Mouse (Mus musculus): ENCODE data around the gene Ubtd1. TPM values are rescaled to one million over a fixed set of nuclear protein-coding genes. Genes with fewer than 3 reads are reported as not detected.

Ubtd1 gene
- polyA plus RNA-seq, 1 experiment from 2014 or later: 35.9 TPM

DNA sequence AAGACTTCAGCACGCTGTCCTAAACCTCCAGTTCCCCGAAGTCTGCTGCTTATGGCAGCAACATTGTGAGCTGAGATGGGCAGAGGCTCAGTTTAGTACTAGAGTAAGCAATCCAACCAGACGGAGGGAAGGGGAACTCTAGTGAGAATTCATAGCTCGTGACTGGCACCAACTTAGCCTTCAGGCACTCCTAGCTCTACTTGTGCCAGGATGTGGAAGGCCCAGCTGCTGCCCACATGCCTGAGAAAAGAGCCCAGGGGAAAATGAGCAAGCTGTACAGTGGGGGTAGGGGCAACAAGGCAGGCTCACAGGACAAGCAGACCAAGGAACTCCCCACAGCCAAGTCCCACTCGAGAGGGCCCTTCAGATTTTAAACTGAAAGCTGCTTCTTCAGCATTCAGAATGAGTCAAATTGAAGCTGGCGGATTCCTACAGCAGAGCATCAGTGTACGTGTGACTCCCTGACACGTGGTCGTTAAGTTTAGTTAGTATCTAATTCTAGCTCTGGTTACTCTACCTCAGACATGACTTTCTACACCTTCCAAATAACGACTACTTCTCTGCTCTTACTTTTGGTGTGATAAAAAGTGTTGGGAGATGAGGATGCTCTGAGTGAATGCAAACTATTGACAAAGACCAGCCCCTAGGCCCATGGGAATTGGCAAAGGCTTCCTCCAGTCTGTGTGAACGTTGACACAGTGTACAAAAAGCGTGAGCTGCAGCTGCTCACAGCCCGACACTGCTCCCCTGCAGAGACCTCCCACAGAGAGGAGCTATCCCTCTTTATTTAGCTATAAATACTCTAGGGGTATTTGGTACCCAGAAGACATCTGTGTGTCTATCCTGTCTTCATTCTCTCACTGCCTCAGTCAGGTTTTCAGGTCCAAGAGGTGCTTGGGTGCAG lies 7.4 kb upstream of the Ubtd1 start:
- Histone ChIP-seq H3K27me3 (ENCODE audit: insufficient read depth, low read length) (no peaks in the 10 kb centered on the region), H3K4me2 (replicated peaks; ENCODE audit: low read depth, low read length) (no peak overlapping the region), H3K4me1 (ENCODE audit: insufficient read depth, low read length) (no peaks in the 10 kb centered on the region), H3K27ac (ENCODE audit: low read length) (no peak overlapping the region), H3K9me3 (ENCODE audit: low read length) (no peaks in the 10 kb centered on the region), H3K36me3 (ENCODE audit: insufficient read depth, low read length) (peaks cover 5% of the 10 kb centered on the region; the same call in 1 of the 2 replicates), H3K9ac (replicated peaks; ENCODE audit: low read length) (no peak overlapping the region), H3K4me3 (ENCODE audit: low read length) (no peak overlapping the region)
- 60% methylated on average over 13 of the region's 13 CpGs for WGBS
- ATAC-seq (ENCODE audit: low FRiP score, low TSS enrichment): no peak

GRCm38 (mm10) chr19:41980422-41980818 lies 1.1 kb upstream of the Ubtd1 start:
- H3K4me1 ChIP-seq (ENCODE audit: insufficient read depth, low read length): peaks cover 19% of the 10 kb centered on the region
- WGBS: under 1% methylated on average over 16 of the region's 16 CpGs
- H3K9ac ChIP-seq (replicated peaks; ENCODE audit: low read length): peak overlapping the region; percentile 88
- peak overlapping the region; percentile 95 for H3K27ac ChIP-seq (ENCODE audit: low read length)
- 0 out of 2 replicates have a peak, but pooled peaks have one; percentile 7 for ATAC-seq (ENCODE audit: low FRiP score, low TSS enrichment)
- H3K27me3 ChIP-seq (ENCODE audit: insufficient read depth, low read length): no peaks in the 10 kb centered on the region
- no peaks in the 10 kb centered on the region for H3K9me3 ChIP-seq (ENCODE audit: low read length)
- H3K4me3 ChIP-seq (ENCODE audit: low read length): peak overlapping the region; percentile 91
- peak overlapping the region; percentile 79 for H3K4me2 ChIP-seq (replicated peaks; ENCODE audit: low read depth, low read length)
- no peaks in the 10 kb centered on the region for H3K36me3 ChIP-seq (ENCODE audit: insufficient read depth, low read length)

GRCm38 (mm10) chr19:41980819-41981594 lies 556 bp upstream of the Ubtd1 start, which contains the start of gene Mms19:
TSS of gene Mms19 (minus strand) at chr19:41981157.
- H3K4me1 ChIP-seq (ENCODE audit: insufficient read depth, low read length): peaks cover 19% of the 10 kb centered on the region
- H3K9ac ChIP-seq (replicated peaks; ENCODE audit: low read length): peak within 1 kb of the TSS; percentile 91
- H3K4me3 ChIP-seq (ENCODE audit: low read length): peak within 1 kb of the TSS; percentile 91
- H3K27ac ChIP-seq (ENCODE audit: low read length): peak within 1 kb of the TSS; percentile 95
- ATAC-seq (ENCODE audit: low FRiP score, low TSS enrichment): peak; percentile 95
- no peaks in the 10 kb centered on the region for H3K9me3 ChIP-seq (ENCODE audit: low read length)
- H3K4me2 ChIP-seq (replicated peaks; ENCODE audit: low read depth, low read length): peak within 1 kb of the TSS; percentile 85
- under 1% methylated on average over 63 of the region's 68 CpGs for WGBS
- no peaks in the 10 kb centered on the region for H3K36me3 ChIP-seq (ENCODE audit: insufficient read depth, low read length)
- H3K27me3 ChIP-seq (ENCODE audit: insufficient read depth, low read length): no peaks in the 10 kb centered on the region

DNA sequence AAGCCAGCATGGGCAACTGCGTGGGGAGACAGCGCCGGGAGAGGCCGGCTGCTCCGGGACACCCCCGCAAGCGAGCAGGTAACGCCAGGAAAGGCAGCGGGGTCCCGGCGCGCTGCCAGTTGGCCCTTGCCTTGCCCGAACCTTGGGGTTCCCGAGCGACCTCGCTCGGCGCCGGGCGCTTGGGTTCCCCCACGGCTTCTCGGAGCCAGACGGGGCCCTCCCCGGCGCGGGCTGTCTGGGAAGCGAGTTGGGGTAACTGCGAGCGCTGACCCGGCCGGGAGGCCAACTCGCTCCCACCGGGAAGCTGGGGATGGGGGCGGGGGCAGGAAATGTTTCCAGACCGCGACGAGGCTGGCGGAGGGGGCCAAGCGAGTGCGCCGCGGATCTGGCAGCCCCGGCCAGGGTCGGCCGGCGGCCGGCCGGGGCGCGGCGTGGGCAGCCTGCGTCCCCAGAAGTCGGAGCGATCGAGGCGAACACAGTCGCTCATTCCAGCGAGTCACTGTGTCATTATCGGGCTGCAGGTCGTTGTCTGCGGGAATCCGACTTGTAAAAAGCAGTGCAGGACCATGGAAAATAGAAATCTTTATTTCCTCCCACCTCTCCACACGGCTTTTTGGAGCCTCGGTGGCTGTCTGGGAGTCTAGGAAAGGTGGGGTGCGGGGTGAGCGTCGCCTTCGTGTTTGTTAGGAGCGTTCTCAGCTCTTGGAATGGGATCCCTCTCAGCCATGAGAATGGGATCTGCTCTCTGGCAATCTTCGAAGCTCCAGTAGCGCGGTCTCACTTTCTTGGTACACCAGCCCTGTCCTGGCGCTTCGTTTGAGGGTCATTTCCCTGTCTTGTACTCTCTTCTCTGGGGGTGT lies 598 bp downstream of the Ubtd1 start:
- peak; percentile 0; the same call in 1 of the 2 replicates for ATAC-seq (ENCODE audit: low FRiP score, low TSS enrichment)
- H3K27ac ChIP-seq (ENCODE audit: low read length): peak overlapping the region; percentile 95
- peak overlapping the region; percentile 85 for H3K4me2 ChIP-seq (replicated peaks; ENCODE audit: low read depth, low read length)
- no peaks in the 10 kb centered on the region for H3K36me3 ChIP-seq (ENCODE audit: insufficient read depth, low read length)
- peaks cover 19% of the 10 kb centered on the region for H3K4me1 ChIP-seq (ENCODE audit: insufficient read depth, low read length)
- peak overlapping the region; percentile 91 for H3K4me3 ChIP-seq (ENCODE audit: low read length)
- H3K9ac ChIP-seq (replicated peaks; ENCODE audit: low read length): peak overlapping the region; percentile 91
- no peaks in the 10 kb centered on the region for H3K9me3 ChIP-seq (ENCODE audit: low read length)
- WGBS: 0% methylated on average over 70 of the region's 74 CpGs
- no peaks in the 10 kb centered on the region for H3K27me3 ChIP-seq (ENCODE audit: insufficient read depth, low read length)

- WGBS: 5% methylated on average over 4 of the region's 4 CpGs
- H3K4me1 ChIP-seq (ENCODE audit: insufficient read depth, low read length): peaks cover 19% of the 10 kb centered on the region
- peak overlapping the region; percentile 85 for H3K4me2 ChIP-seq (replicated peaks; ENCODE audit: low read depth, low read length)
- H3K4me3 ChIP-seq (ENCODE audit: low read length): peak overlapping the region; percentile 91
- H3K27me3 ChIP-seq (ENCODE audit: insufficient read depth, low read length): no peaks in the 10 kb centered on the region
- H3K9ac ChIP-seq (replicated peaks; ENCODE audit: low read length): peak overlapping the region; percentile 91
- H3K27ac ChIP-seq (ENCODE audit: low read length): peak overlapping the region; percentile 95
- H3K36me3 ChIP-seq (ENCODE audit: insufficient read depth, low read length): no peaks in the 10 kb centered on the region
- H3K9me3 ChIP-seq (ENCODE audit: low read length): no peaks in the 10 kb centered on the region
- no peak for ATAC-seq (ENCODE audit: low FRiP score, low TSS enrichment)
These were observed 1.2 kb downstream of the Ubtd1 start for GRCm38 (mm10) chr19:41982791-41983150.

DNA sequence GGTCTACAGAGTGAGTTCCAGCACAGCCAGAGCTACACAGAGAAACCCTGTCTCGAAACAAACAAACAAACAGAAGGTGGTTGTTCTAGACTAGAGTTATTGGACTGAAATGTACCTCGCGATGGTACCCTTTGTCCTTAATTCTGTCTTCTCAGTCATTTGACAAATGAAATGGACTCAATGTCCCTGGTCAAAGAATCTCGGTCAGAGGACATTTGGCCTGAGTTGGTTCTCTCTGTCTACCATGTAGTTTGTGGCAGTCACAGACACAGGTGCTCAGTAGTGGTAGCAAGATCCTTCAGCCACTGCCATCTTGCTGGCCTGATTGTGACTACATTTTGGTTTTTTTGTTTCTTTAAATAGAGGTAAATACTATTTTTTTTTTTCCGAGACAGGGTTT lies 4.4 kb downstream of the Ubtd1 start:
- Histone ChIP-seq H3K4me3 (ENCODE audit: low read length) (no peak overlapping the region), H3K9me3 (ENCODE audit: low read length) (no peaks in the 10 kb centered on the region), H3K4me1 (ENCODE audit: insufficient read depth, low read length) (peaks cover 31% of the 10 kb centered on the region), H3K27ac (ENCODE audit: low read length) (no peak overlapping the region), H3K4me2 (replicated peaks; ENCODE audit: low read depth, low read length) (no peak overlapping the region), H3K27me3 (ENCODE audit: insufficient read depth, low read length) (no peaks in the 10 kb centered on the region), H3K36me3 (ENCODE audit: insufficient read depth, low read length) (no peaks in the 10 kb centered on the region), H3K9ac (replicated peaks; ENCODE audit: low read length) (no peak overlapping the region)
- no peak for ATAC-seq (ENCODE audit: low FRiP score, low TSS enrichment)
- WGBS: 96% methylated on average over 5 of the region's 5 CpGs

DNA sequence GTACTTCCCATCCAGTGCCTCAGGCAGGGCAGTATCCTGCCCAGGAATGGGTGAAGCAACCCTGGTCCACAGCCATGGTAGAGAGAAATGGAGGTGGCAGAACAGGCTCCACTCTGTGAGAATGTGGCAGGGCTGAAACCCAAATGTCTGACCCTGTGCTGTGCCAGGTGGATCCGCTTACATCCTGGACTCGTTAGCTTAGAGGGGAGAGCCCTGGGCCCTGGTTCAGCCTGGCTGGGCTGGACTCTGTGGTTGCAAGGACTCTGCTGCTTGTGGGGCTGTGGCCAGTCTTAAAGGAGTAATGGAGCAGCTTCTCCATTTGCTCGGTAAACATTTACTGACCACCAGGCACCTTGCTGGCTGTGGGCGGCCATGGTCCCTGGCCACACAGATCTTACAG lies 5.6 kb downstream of the Ubtd1 start:
- no peak overlapping the region for H3K4me2 ChIP-seq (replicated peaks; ENCODE audit: low read depth, low read length)
- 0 out of 2 replicates have a peak overlapping the region, but pooled peaks have one; percentile 16 for H3K9ac ChIP-seq (replicated peaks; ENCODE audit: low read length)
- H3K9me3 ChIP-seq (ENCODE audit: low read length): no peaks in the 10 kb centered on the region
- peaks cover 44% of the 10 kb centered on the region for H3K4me1 ChIP-seq (ENCODE audit: insufficient read depth, low read length)
- H3K4me3 ChIP-seq (ENCODE audit: low read length): no peak overlapping the region
- H3K36me3 ChIP-seq (ENCODE audit: insufficient read depth, low read length): no peaks in the 10 kb centered on the region
- peak overlapping the region; percentile 75 for H3K27ac ChIP-seq (ENCODE audit: low read length)
- peak; percentile 82 for ATAC-seq (ENCODE audit: low FRiP score, low TSS enrichment)
- WGBS: 51% methylated on average over 4 of the region's 4 CpGs
- no peaks in the 10 kb centered on the region for H3K27me3 ChIP-seq (ENCODE audit: insufficient read depth, low read length)

GRCm38 (mm10) chr19:41989810-41990209 lies 8.2 kb downstream of the Ubtd1 start:
- Histone ChIP-seq H3K9me3 (ENCODE audit: low read length) (no peaks in the 10 kb centered on the region), H3K4me2 (replicated peaks; ENCODE audit: low read depth, low read length) (no peak overlapping the region), H3K27ac (ENCODE audit: low read length) (no peak overlapping the region), H3K9ac (replicated peaks; ENCODE audit: low read length) (no peak overlapping the region), H3K4me1 (ENCODE audit: insufficient read depth, low read length) (peaks cover 55% of the 10 kb centered on the region), H3K36me3 (ENCODE audit: insufficient read depth, low read length) (no peaks in the 10 kb centered on the region), H3K4me3 (ENCODE audit: low read length) (no peak overlapping the region), H3K27me3 (ENCODE audit: insufficient read depth, low read length) (no peaks in the 10 kb centered on the region)
- no peak for ATAC-seq (ENCODE audit: low FRiP score, low TSS enrichment)
- 72% methylated on average over 6 of the region's 6 CpGs for WGBS

- H3K36me3 ChIP-seq (ENCODE audit: insufficient read depth, low read length): no peaks in the 10 kb centered on the region
- ATAC-seq (ENCODE audit: low FRiP score, low TSS enrichment): peak; percentile 20; the same call in 1 of the 2 replicates
- 21% methylated on average over 6 of the region's 6 CpGs for WGBS
- peaks cover 77% of the 10 kb centered on the region for H3K4me1 ChIP-seq (ENCODE audit: insufficient read depth, low read length)
- peak overlapping the region; percentile 94 for H3K27ac ChIP-seq (ENCODE audit: low read length)
- no peak overlapping the region for H3K4me3 ChIP-seq (ENCODE audit: low read length)
- H3K9me3 ChIP-seq (ENCODE audit: low read length): no peaks in the 10 kb centered on the region
- peak overlapping the region; percentile 28 for H3K9ac ChIP-seq (replicated peaks; ENCODE audit: low read length)
- H3K27me3 ChIP-seq (ENCODE audit: insufficient read depth, low read length): no peaks in the 10 kb centered on the region
- peak overlapping the region; percentile 24; the same call in 1 of the 2 replicates for H3K4me2 ChIP-seq (replicated peaks; ENCODE audit: low read depth, low read length)
These were observed 10.4 kb downstream of the Ubtd1 start for GRCm38 (mm10) chr19:41991926-41992477.

Measured in kidney, embryonic 16.5 days (tissue).